Mouse (Mus musculus) liver, embryonic 14.5 days (tissue): ENCODE results near the gene Ccdc87.

Experiments
- CTCF ChIP-seq: IDR thresholded peaks from 2 replicates; pipeline ENCODE4 v1.5.1; 2016; ENCODE audit warnings: antibody characterized with exemption, low read depth, control low read depth
- EP300 ChIP-seq: IDR thresholded peaks from 2 replicates; pipeline ENCODE4 v1.6.1; 2016; ENCODE audit warnings: antibody characterized with exemption, low read depth

DNA sequence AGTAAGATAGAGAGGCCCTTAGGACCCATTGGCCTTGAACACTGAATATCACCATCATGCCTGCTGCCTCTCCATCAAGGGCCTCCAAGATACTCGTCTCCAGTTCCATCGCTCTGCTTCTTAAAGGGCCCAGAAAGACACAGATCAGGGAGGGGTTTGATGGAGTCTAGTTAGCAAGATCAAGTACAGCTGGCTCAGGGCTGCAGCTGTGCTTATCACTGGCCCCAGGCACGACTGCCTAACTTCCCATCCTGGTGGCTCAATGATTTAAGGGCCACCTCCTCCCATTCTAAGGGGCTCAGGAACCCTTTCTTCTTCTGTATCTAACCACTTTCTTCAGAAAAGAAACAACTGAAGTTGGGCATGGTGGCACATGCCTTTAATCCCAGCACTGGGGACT is 52.6 kb downstream of the Ccdc87 start:
- no peak for TF ChIP-seq CTCF
- peak; percentile 76 for TF ChIP-seq EP300
